Mouse (Mus musculus): ENCODE results near the gene Hinfp. TPM values are rescaled to one million over a fixed set of nuclear protein-coding genes. Genes with fewer than 3 reads are reported as not detected.
"Not testable (repeated sequence)": the region's sequence is repeated elsewhere in the genome, so short reads cannot be mapped to it uniquely, and the experiment has no call there.

The Hinfp gene
- total and polyA plus RNA-seq, 2 experiments, result 7.6 to 16.9 TPM

GRCm38 (mm10) chr9:44327926-44328325 lies 22.5 kb upstream of the Hinfp start:
- H3K4me3 ChIP-seq (ENCODE audit: insufficient read depth, low read depth, low read length), result peak overlapping the region; percentile 13
- peaks cover 8% of the 10 kb centered on the region; the same call in 1 of the 2 replicates for H3K79me2 ChIP-seq (ENCODE audit: control insufficient read depth, insufficient read depth, low read length)
- H3K36me3 ChIP-seq (ENCODE audit: control insufficient read depth, insufficient read depth, low read length), result peaks cover 20% of the 10 kb centered on the region; the same call in 1 of the 2 replicates
- H3K9ac ChIP-seq (ENCODE audit: low read depth, low read length), result no peak overlapping the region
- TF ChIP-seq POLR2A (IDR thresholded peaks at IDR 0.05; ENCODE audit: extremely low read depth, insufficient read depth, low read length), result no peak
- TF ChIP-seq CTCF (IDR thresholded peaks at IDR 0.05; ENCODE audit: low read depth, low read length), result no peak
- H3K4me1 ChIP-seq (ENCODE audit: control insufficient read depth, insufficient read depth, low read length), result peaks cover 3% of the 10 kb centered on the region; the same call in 1 of the 2 replicates
- DNase-seq (ENCODE audit: extremely low read depth, low read depth, low spot score), result no peak
- whole genome bisulfite sequencing, result 79% methylated on average over 5 of the region's 5 CpGs
- H3K27me3 ChIP-seq (ENCODE audit: control insufficient read depth, insufficient read depth, low read length), result no peaks in the 10 kb centered on the region
- H3K27ac ChIP-seq (replicated peaks; ENCODE audit: insufficient read depth, low read depth, low read length), result peak overlapping the region; percentile 1

GRCm38 (mm10) chr9:44327064-44327711 lies 21.7 kb upstream of the Hinfp start:
- Histone ChIP-seq H3K36me3 (ENCODE audit: control insufficient read depth, insufficient read depth, low read length) (peaks cover 15% of the 10 kb centered on the region; the same call in 1 of the 2 replicates), H3K27ac (replicated peaks; ENCODE audit: insufficient read depth, low read depth, low read length) (peak overlapping the region; percentile 76), H3K79me2 (ENCODE audit: control insufficient read depth, insufficient read depth, low read length) (peaks cover 8% of the 10 kb centered on the region; the same call in 1 of the 2 replicates), H3K9ac (ENCODE audit: low read depth, low read length) (peak overlapping the region; percentile 83), H3K4me1 (ENCODE audit: control insufficient read depth, insufficient read depth, low read length) (peaks cover 3% of the 10 kb centered on the region; the same call in 1 of the 2 replicates), H3K27me3 (ENCODE audit: control insufficient read depth, insufficient read depth, low read length) (no peaks in the 10 kb centered on the region), H3K4me3 (ENCODE audit: insufficient read depth, low read depth, low read length) (peak overlapping the region; percentile 78)
- no peak for DNase-seq (ENCODE audit: extremely low read depth, low read depth, low spot score)
- WGBS, result 3% methylated on average over 22 of the region's 22 CpGs
- TF ChIP-seq POLR2A (IDR thresholded peaks at IDR 0.05; ENCODE audit: extremely low read depth, insufficient read depth, low read length), result no peak
- TF ChIP-seq CTCF (IDR thresholded peaks at IDR 0.05; ENCODE audit: low read depth, low read length), result no peak

- H3K9ac ChIP-seq (ENCODE audit: low read depth, low read length), result peak overlapping the region; percentile 83
- WGBS, result under 1% methylated on average over 38 of the region's 38 CpGs
- TF ChIP-seq POLR2A (IDR thresholded peaks at IDR 0.05; ENCODE audit: extremely low read depth, insufficient read depth, low read length) (0 out of 2 replicates have a peak, but pooled peaks have one; percentile 50), CTCF (IDR thresholded peaks at IDR 0.05; ENCODE audit: low read depth, low read length) (no peak)
- peaks cover 8% of the 10 kb centered on the region; the same call in 1 of the 2 replicates for H3K79me2 ChIP-seq (ENCODE audit: control insufficient read depth, insufficient read depth, low read length)
- H3K4me3 ChIP-seq (ENCODE audit: insufficient read depth, low read depth, low read length), result peak overlapping the region; percentile 78
- peaks cover 10% of the 10 kb centered on the region; the same call in 1 of the 2 replicates for H3K36me3 ChIP-seq (ENCODE audit: control insufficient read depth, insufficient read depth, low read length)
- peak overlapping the region; percentile 82 for H3K27ac ChIP-seq (replicated peaks; ENCODE audit: insufficient read depth, low read depth, low read length)
- DNase-seq (ENCODE audit: extremely low read depth, low read depth, low spot score), result peak; percentile 90
- peaks cover 3% of the 10 kb centered on the region; the same call in 1 of the 2 replicates for H3K4me1 ChIP-seq (ENCODE audit: control insufficient read depth, insufficient read depth, low read length)
- H3K27me3 ChIP-seq (ENCODE audit: control insufficient read depth, insufficient read depth, low read length), result no peaks in the 10 kb centered on the region
Observed at GRCm38 (mm10) chr9:44326371-44327063, 21.0 kb upstream of the Hinfp start.

- peaks cover 7% of the 10 kb centered on the region; the same call in 1 of the 2 replicates for H3K36me3 ChIP-seq (ENCODE audit: control insufficient read depth, insufficient read depth, low read length)
- peaks cover 8% of the 10 kb centered on the region; the same call in 1 of the 2 replicates for H3K79me2 ChIP-seq (ENCODE audit: control insufficient read depth, insufficient read depth, low read length)
- H3K4me3 ChIP-seq (ENCODE audit: insufficient read depth, low read depth, low read length), result peak within 1 kb of the TSS; percentile 78
- TF ChIP-seq CTCF (IDR thresholded peaks at IDR 0.05; ENCODE audit: low read depth, low read length), result no peak
- TF ChIP-seq POLR2A (IDR thresholded peaks at IDR 0.05; ENCODE audit: extremely low read depth, insufficient read depth, low read length), result no peak
- H3K27ac ChIP-seq (replicated peaks; ENCODE audit: insufficient read depth, low read depth, low read length), result peak within 1 kb of the TSS; percentile 82
- peak within 1 kb of the TSS; percentile 83 for H3K9ac ChIP-seq (ENCODE audit: low read depth, low read length)
- peak; percentile 66 for DNase-seq (ENCODE audit: extremely low read depth, low read depth, low spot score)
- 1% methylated on average over 12 of the region's 12 CpGs for WGBS
- peaks cover 4% of the 10 kb centered on the region; the same call in 1 of the 2 replicates for H3K4me1 ChIP-seq (ENCODE audit: control insufficient read depth, insufficient read depth, low read length)
- no peaks in the 10 kb centered on the region for H3K27me3 ChIP-seq (ENCODE audit: control insufficient read depth, insufficient read depth, low read length)
Observed at GRCm38 (mm10) chr9:44325768-44326370, 20.4 kb upstream of the Hinfp start, which contains the start of gene Dpagt1. Gene Dpagt1 (plus strand): TSS chr9:44326019.

- DNase-seq (ENCODE audit: extremely low read depth, low read depth, low spot score); H3K9ac ChIP-seq (ENCODE audit: low read depth, low read length); H3K4me3 ChIP-seq (ENCODE audit: insufficient read depth, low read depth, low read length); H3K27me3 ChIP-seq (ENCODE audit: control insufficient read depth, insufficient read depth, low read length); H3K4me1 ChIP-seq (ENCODE audit: control insufficient read depth, insufficient read depth, low read length); H3K36me3 ChIP-seq (ENCODE audit: control insufficient read depth, insufficient read depth, low read length); H3K79me2 ChIP-seq (ENCODE audit: control insufficient read depth, insufficient read depth, low read length): not testable (repeated sequence)
- 73% methylated on average over 7 of the region's 8 CpGs for WGBS
- H3K27ac ChIP-seq (replicated peaks; ENCODE audit: insufficient read depth, low read depth, low read length), result peak overlapping the region; percentile 82; the same call in 1 of the 2 replicates
Observed at GRCm38 (mm10) chr9:44325032-44325767, 19.7 kb upstream of the Hinfp start.
